Comparison of ENCODE assay signal across 10 mouse cellular contexts in genomic region chr2:94465146-94465889, GRCm38 (mm10). TPM values are rescaled to one million over a fixed set of nuclear protein-coding genes. Genes with fewer than 3 reads are reported as not detected.
DNase-seq lines count a peak whose midpoint lies in the region; ATAC-seq lines count a peak whose summit lies in the region.
"Had no signal": no experiment of that assay in that cellular context is flagged by ENCODE, and none has a peak within 500 bp of the region (broad histone marks: within the 10 kb centered on the region; RNA-seq: fewer than 3 reads in every experiment).

No protein-coding gene starts in this region.

- H3K27me3 ChIP-seq in neural tube, embryonic 11.5 days (ENCODE audit: control insufficient read depth, insufficient read depth, low read length): no peaks in the 10 kb centered on the region
- no peaks in the 10 kb centered on the region for H3K27me3 ChIP-seq in hindbrain, embryonic 15.5 days
- no peaks in the 10 kb centered on the region for H3K27me3 ChIP-seq in neural tube, embryonic 13.5 days

- H3K27ac ChIP-seq in neural tube, embryonic 11.5 days (ENCODE audit: low read depth, low read length): no peak overlapping the region
- H3K27ac ChIP-seq in hindbrain, embryonic 15.5 days (replicated peaks): no peak overlapping the region
- H3K27ac ChIP-seq in neural tube, embryonic 13.5 days (replicated peaks): no peak overlapping the region

- H3K4me3 ChIP-seq in neural tube, embryonic 11.5 days (ENCODE audit: low read depth, low read length): no peak overlapping the region
- no peak overlapping the region for H3K4me3 ChIP-seq in hindbrain, embryonic 15.5 days
- H3K4me3 ChIP-seq in neural tube, embryonic 13.5 days: no peak overlapping the region

- peak; percentile 58 for ATAC-seq in neural tube, embryonic 11.5 days (ENCODE audit: insufficient read depth, low FRiP score, low TSS enrichment)
- 0 out of 2 replicates have a peak, but pooled peaks have one; percentile 35 for ATAC-seq in hindbrain, embryonic 15.5 days (ENCODE audit: low FRiP score, low read depth)
- ATAC-seq in neural tube, embryonic 13.5 days (ENCODE audit: low read depth): peak; percentile 56; the same call in 1 of the 2 replicates

- peak overlapping the region; percentile 32; the same call in 1 of the 2 replicates for H3K9ac ChIP-seq in neural tube, embryonic 11.5 days (ENCODE audit: low read length)
- 0 out of 2 replicates have a peak overlapping the region, but pooled peaks have one; percentile 33 for H3K9ac ChIP-seq in hindbrain, embryonic 15.5 days
- peak overlapping the region; percentile 56; the same call in 1 of the 2 replicates for H3K9ac ChIP-seq in neural tube, embryonic 13.5 days

- DNase-seq in heart, adult 11 months: peak; percentile 83
- DNase-seq in heart, adult 8-10 months (ENCODE audit: low spot score): no peak
- peak; percentile 16 for DNase-seq in neural tube, embryonic 11.5 days (ENCODE audit: low spot score)
- DNase-seq in neural tube, embryonic 10.5 days (ENCODE audit: extremely low spot score, low spot score): no peak
- no peak for DNase-seq in spleen, adult 12 weeks (ENCODE audit: low spot score)
- DNase-seq in gastrocnemius, postnatal 25 days: no peak
- DNase-seq: right cerebral cortex, postnatal 14 days; thymus, adult 18-20 months had no signal

- H3K36me3 ChIP-seq in neural tube, embryonic 11.5 days (ENCODE audit: control insufficient read depth, insufficient read depth, low read length): no peaks in the 10 kb centered on the region
- H3K36me3 ChIP-seq in hindbrain, embryonic 15.5 days: no peaks in the 10 kb centered on the region
- H3K36me3 ChIP-seq in neural tube, embryonic 13.5 days: no peaks in the 10 kb centered on the region

- 52% methylated on average over 12 of the region's 12 CpGs for WGBS in neural tube, embryonic 11.5 days
- WGBS in hindbrain, embryonic 15.5 days: 50% methylated on average over 12 of the region's 12 CpGs
- 53% methylated on average over 12 of the region's 12 CpGs for WGBS in neural tube, embryonic 13.5 days

- H3K4me2 ChIP-seq in neural tube, embryonic 11.5 days (ENCODE audit: low read depth): no peak overlapping the region
- peak overlapping the region; percentile 36 for H3K4me2 ChIP-seq in hindbrain, embryonic 15.5 days
- H3K4me2 ChIP-seq in neural tube, embryonic 13.5 days: peak overlapping the region; percentile 20; the same call in 1 of the 2 replicates

- no peaks in the 10 kb centered on the region for H3K9me3 ChIP-seq in neural tube, embryonic 11.5 days (ENCODE audit: control insufficient read depth, low read length)
- H3K9me3 ChIP-seq in hindbrain, embryonic 15.5 days: no peaks in the 10 kb centered on the region
- H3K9me3 ChIP-seq in neural tube, embryonic 13.5 days: no peaks in the 10 kb centered on the region

- no peaks in the 10 kb centered on the region for H3K4me1 ChIP-seq in neural tube, embryonic 11.5 days (ENCODE audit: control insufficient read depth, insufficient read depth, low read length)
- H3K4me1 ChIP-seq in hindbrain, embryonic 15.5 days (replicated peaks): no peaks in the 10 kb centered on the region
- H3K4me1 ChIP-seq in neural tube, embryonic 13.5 days (replicated peaks): no peaks in the 10 kb centered on the region

RNA-seq across cellular contexts. Expression of gene Api5, which starts 27.4 kb away (rescaled TPM):
- 10 to 100 TPM; 26.9 to 29.9 (median 28.6) TPM for total RNA-seq in heart, adult 8-10 months (2022)
- 229 and 238 TPM in 2 replicates for polyA plus RNA-seq in neural tube, embryonic 11.5 days (2014; fragmentation: Nextera tagmentation; extraction: Ambion mirVana)
- 94.4 and 95.6 TPM in 2 replicates for polyA plus RNA-seq in hindbrain, embryonic 15.5 days (2015; fragmentation: Nextera tagmentation; extraction: Ambion mirVana)
- 116 and 134 TPM in 2 replicates for polyA plus RNA-seq in neural tube, embryonic 13.5 days (2015; fragmentation: Nextera tagmentation; extraction: Ambion mirVana)
- 10 to 100 TPM; 17.1 to 18.1 TPM for total RNA-seq in gastrocnemius, postnatal 25 days (2021)

RNA-seq across cellular contexts. Expression of gene Ttc17, which starts 58.8 kb away (rescaled TPM):
- 10 to 100 TPM; 30.0 to 38.2 (median 35.3) TPM for total RNA-seq in heart, adult 8-10 months (2022)
- 13.7 and 14.5 TPM in 2 replicates for polyA plus RNA-seq in neural tube, embryonic 11.5 days (2014; fragmentation: Nextera tagmentation; extraction: Ambion mirVana)
- 24.5 and 26.0 TPM in 2 replicates for polyA plus RNA-seq in hindbrain, embryonic 15.5 days (2015; fragmentation: Nextera tagmentation; extraction: Ambion mirVana)
- polyA plus RNA-seq in neural tube, embryonic 13.5 days (2015; fragmentation: Nextera tagmentation; extraction: Ambion mirVana): 20.7 and 21.1 TPM in 2 replicates
- total RNA-seq in gastrocnemius, postnatal 25 days (2021): 10 to 100 TPM; 15.8 to 17.6 TPM

Comparison
In these comparisons a context has a peak if more than half of its experiments do, and no peak if none do; other contexts are left out.
1. DNase-seq: peak in heart, adult 11 months (single experiment) and neural tube, embryonic 11.5 days (single experiment); none in heart, adult 8-10 months (single experiment), neural tube, embryonic 10.5 days (single experiment), spleen, adult 12 weeks (single experiment) and gastrocnemius, postnatal 25 days (single experiment).
2. Peak in every context shown above with its lines, with median percentiles within 50 percentile points of each other: ATAC-seq and H3K9ac ChIP-seq.